Mouse (Mus musculus) embryonic fibroblast, embryonic 13.5 days (primary cell): ENCODE data around the gene Gm6904. TPM values are rescaled to one million over a fixed set of nuclear protein-coding genes. Genes with fewer than 3 reads are reported as not detected.
A peak's percentile ranks its signal among the peaks of the same experiment; 100 is the strongest.

Experiments
- H3K27ac ChIP-seq: 2 replicates; pipeline ENCODE4 v1.5.1; 2012; ENCODE audit warnings: low read length, control low read depth, inconsistent platforms; ENCODE audit not compliant: insufficient read depth
- H3K4me1 ChIP-seq: 2 replicates; pipeline ENCODE4 v1.6.1; 2011; ENCODE audit warnings: low read length; ENCODE audit not compliant: control insufficient read depth, insufficient read depth
- H3K4me3 ChIP-seq: 2 replicates; pipeline ENCODE4 v1.5.1; 2011; ENCODE audit warnings: mild to moderate bottlenecking, control low read depth, low read length; ENCODE audit not compliant: insufficient read depth
- CTCF ChIP-seq: IDR thresholded peaks from 2 replicates; pipeline ENCODE4 v1.5.1; 2011; ENCODE audit warnings: mild to moderate bottlenecking, control low read depth, low read length, moderate library complexity, borderline replicate concordance; ENCODE audit not compliant: insufficient read depth
- POLR2A ChIP-seq: IDR thresholded peaks from 2 replicates; pipeline ENCODE4 v1.6.1; 2011; ENCODE audit warnings: low read depth, mild to moderate bottlenecking, control low read depth, low read length, moderate library complexity
- polyA plus RNA-seq: library from polyadenylated mRNA; stranded (reverse); fragments of >200 nt; gene quantifications from 2 replicates; pipeline ENCODE4 v1.2.4, GENCODE M21; 2011; ENCODE audit warnings: low read depth; ENCODE audit not compliant: missing spikeins, insufficient read length

The Gm6904 gene
- polyA plus RNA-seq, 1 experiment, result not detected

DNA sequence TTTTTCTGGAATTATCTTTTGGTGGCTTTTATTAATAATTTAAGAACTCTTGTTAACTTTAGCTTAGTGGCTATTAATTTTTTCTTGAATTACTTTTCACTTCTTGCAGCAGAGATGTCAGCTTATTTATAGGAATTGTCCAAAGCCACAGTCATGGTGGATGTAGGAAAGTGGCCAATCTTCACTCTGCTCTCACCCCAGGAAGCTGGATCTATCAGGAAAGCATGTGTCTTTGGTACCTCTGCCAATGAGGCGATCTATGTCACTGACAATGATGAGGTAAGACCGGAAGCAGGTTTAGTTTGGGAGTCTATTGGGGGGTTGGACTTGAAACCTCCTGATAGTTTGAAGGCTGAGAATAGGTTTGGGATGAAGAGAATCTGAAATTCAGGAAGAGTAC, 50.2 kb downstream of the Gm6904 start:
- H3K27ac ChIP-seq, result no peak overlapping the region
- no peak overlapping the region for H3K4me3 ChIP-seq
- H3K4me1 ChIP-seq, result peaks cover 2% of the 10 kb centered on the region; the same call in 1 of the 2 replicates
- TF ChIP-seq CTCF (no peak), POLR2A (no peak)

DNA sequence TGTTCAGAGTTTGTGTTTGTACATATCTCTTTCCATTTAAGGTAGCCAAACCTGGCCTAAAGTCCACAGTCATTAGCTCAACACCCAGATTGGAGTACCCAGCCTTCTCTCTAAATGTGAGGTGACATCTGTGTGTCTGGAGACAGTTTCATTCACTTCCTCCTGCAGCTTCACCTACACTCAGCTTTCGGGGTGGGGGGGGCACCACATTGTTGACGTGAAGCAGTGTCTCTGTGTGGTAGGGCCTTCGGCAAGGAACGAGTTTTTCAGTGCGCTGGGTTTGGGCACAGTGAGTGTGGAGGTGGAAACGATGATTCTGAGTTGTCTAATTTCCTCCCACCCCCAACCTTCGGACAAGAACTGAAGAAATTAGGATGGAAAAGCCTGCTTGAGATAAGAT, 51.0 kb downstream of the Gm6904 start:
- no peak for TF ChIP-seq CTCF
- TF ChIP-seq POLR2A, result no peak
- H3K4me3 ChIP-seq, result no peak overlapping the region
- peaks cover 2% of the 10 kb centered on the region; the same call in 1 of the 2 replicates for H3K4me1 ChIP-seq
- no peak overlapping the region for H3K27ac ChIP-seq

DNA sequence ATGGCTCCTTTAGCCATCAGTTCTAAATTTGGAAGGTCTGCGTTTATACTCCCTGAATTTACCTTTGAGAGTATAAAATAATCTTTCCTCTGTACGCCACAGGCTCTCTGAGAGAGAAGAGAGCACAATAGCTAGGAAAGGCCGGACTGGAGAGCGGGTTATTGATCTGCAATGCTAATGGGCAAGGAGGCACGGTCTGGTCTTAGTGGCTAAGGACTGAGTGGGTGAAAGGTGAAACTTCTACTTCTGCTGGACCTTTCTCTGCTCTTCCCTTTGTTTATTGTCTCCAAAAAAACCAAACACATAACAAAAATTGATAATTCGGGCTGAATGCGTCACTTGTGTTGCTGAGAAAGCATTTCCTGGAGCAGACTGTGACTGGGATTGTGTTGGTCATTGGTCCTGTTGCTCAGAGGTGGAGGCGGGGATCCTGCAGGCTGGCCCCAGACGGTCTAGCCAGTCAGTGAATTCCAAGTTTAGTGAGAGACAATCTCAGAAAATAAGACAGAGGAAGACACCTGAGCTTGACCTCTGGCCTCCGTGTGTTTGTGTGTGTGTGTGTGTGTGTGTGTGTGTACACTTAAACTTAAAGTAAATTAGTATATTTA, 53.9 kb downstream of the Gm6904 start:
- peaks cover 2% of the 10 kb centered on the region for H3K4me1 ChIP-seq

DNA sequence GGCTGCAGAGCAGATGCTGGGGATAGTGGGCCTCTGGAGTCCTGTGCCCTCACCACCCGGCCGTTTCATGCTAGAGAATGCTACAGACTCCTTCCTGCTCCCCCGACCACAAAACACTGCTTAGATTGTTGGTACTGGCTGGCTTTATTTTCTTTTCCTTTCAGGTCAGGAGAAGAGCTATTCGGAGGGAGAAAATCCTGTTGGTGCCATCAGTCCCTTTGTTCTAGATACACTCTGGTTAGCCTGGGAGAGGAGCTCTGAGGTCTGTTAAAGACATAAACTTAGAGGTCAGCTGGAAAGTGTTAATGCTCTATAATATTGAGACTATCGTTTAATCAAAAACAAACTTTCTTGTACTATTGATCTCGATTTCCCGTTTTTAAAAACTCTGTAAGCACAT, 54.6 kb downstream of the Gm6904 start:
- TF ChIP-seq CTCF (no peak), POLR2A (no peak)
- Histone ChIP-seq H3K4me1 (peaks cover 2% of the 10 kb centered on the region), H3K27ac (no peak overlapping the region), H3K4me3 (no peak overlapping the region)

More for the DNA sequence above, 53.9 kb downstream of the Gm6904 start:
- TF ChIP-seq CTCF (no peak), POLR2A (no peak)
- H3K4me3 ChIP-seq, result no peak overlapping the region
- no peak overlapping the region for H3K27ac ChIP-seq

DNA sequence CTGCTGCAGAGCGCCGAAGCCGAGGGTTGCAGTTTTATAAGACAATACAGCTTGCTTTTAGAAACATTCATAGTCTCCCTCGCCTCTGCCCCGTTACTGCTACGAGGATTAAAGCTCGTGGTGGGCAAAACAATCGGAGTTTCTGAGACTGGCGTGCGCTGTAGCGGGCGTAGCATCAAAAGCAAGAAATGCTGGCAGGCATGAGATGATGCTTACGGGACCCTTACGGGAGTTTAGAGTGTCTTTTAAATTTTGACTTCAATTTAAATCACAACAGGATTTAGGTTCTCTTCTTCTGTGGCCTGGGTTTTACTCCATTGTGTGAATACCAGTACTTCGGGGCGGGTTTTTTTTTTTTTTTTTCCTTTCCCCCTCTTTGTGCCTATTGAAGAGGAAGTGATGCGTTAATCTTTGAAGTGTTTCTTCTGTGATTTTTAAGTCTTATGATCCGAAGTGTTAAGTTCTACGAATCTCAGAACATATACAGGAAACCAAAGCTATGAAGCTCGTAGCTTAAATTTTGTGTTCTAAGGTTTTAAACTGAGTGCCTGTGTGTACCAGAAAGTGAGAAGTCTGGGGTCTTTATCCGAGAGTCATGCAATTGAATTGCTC, 58.3 kb downstream of the Gm6904 start:
- Histone ChIP-seq H3K4me1 (peaks cover 2% of the 10 kb centered on the region), H3K4me3 (peak overlapping the region; percentile 94), H3K27ac (peak overlapping the region; percentile 77)
- TF ChIP-seq POLR2A, result no peak
- TF ChIP-seq CTCF, result no peak

DNA sequence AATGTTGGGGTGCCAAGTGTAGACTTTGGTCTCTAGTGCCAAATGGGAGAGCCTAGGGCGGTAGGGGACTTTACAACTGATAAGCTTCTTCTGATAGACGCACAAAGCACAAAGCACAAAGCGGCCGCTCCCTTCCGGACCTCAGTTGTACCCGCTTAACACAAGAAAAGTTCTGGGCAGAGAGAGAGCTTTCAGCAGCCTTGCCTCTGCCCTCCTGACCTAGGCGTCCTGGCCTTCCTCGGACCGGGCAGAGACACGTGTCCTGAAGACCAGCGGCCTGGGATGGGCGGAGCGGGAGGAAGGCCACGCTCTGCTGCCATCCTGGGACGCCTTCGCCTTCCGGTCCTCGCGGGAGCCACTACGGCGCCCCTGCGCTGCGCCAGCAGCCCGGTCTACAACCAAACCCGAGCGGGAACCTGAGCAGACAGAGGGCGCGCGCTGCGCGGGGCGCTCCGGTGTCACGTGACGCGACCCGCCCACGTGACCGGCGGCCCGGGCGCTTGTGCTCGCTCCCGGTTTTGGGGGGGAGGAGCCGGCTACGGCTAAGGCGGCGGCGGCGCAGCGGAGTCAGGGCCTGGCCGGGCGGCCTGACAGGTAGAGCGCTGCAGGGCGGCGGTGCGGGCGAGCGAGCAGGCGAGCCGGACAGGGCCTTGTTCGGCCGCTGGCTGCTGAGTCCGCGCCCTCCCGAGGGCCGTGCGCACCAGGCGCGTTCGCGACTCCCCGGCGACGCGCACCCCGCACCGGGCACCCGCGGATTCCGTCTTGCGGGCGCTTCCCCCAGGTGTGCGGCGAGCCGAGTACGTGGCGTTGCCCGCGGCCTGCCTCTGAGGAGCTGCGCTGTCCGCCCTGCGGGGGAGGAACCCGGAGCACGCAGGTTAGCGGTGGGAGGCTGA, 59.1 kb downstream of the Gm6904 start, which contains the start of gene Rcbtb1:
Gene Rcbtb1, plus strand, starts transcription at position 499 of the 893 bp plus-strand sequence.
- Histone ChIP-seq H3K4me1 (peaks cover 2% of the 10 kb centered on the region), H3K4me3 (peak within 1 kb of the TSS; percentile 94), H3K27ac (peak within 1 kb of the TSS; percentile 77)
- TF ChIP-seq CTCF, result no peak
- TF ChIP-seq POLR2A, result peak; percentile 60

Other genes with a start within 250 kb of the Gm6904 start
- gene 1700129C05Rik, start 117.3 kb downstream of the Gm6904 start, polyA plus RNA-seq, result not detected in 2 replicates
- gene Gm5142, start 81.5 kb downstream of the Gm6904 start, polyA plus RNA-seq, result not detected in 2 replicates
- gene Rcbtb1, start 59.0 kb downstream of the Gm6904 start, polyA plus RNA-seq, result 46.9 and 50.2 TPM in 2 replicates
- gene Phf11a, start 37.3 kb upstream of the Gm6904 start, polyA plus RNA-seq, result not detected in 2 replicates
- not detected in 2 replicates for gene Phf11b, start 81.1 kb upstream of the Gm6904 start, polyA plus RNA-seq
- 7.8 and 9.5 TPM in 2 replicates for gene Phf11d, start 105.3 kb upstream of the Gm6904 start, polyA plus RNA-seq
- gene Phf11c, start 135.2 kb upstream of the Gm6904 start, polyA plus RNA-seq, result 0.73 and 1.4 TPM in 2 replicates
- gene Setdb2, start 180.7 kb upstream of the Gm6904 start, polyA plus RNA-seq, result 8.0 and 8.4 TPM in 2 replicates
- 32.3 and 35.2 TPM in 2 replicates for gene Cab39l, start 180.8 kb upstream of the Gm6904 start, polyA plus RNA-seq